Mouse (Mus musculus) G1E (cell line): ENCODE results near the gene Rbm15.

Source experiments
- CTCF ChIP-seq: IDR thresholded peaks from 2 replicates; pipeline ENCODE4 v1.5.1; 2012; ENCODE audit warnings: low read depth, low read length, inconsistent platforms, mixed read lengths
- GATA2 ChIP-seq: IDR thresholded peaks from 2 replicates; pipeline ENCODE4 v1.6.1; 2012; ENCODE audit warnings: low read depth, low read length, inconsistent platforms, borderline replicate concordance
- TAL1 ChIP-seq: conservative IDR thresholded peaks from 2 replicates; pipeline ENCODE4 v1.6.1; 2012; ENCODE audit warnings: low read depth, low read length, inconsistent platforms, mixed read lengths

- TF ChIP-seq CTCF (no peak), TAL1 (no peak), GATA2 (no peak)
Measured at GRCm38 (mm10) chr3:107365341-107365740, 31.9 kb upstream of the Rbm15 start.
